Mouse (Mus musculus) midbrain, embryonic 11.5 days (tissue): ENCODE results near the gene Gadd45gip1. TPM values are rescaled to one million over a fixed set of nuclear protein-coding genes. Genes with fewer than 3 reads are reported as not detected.

ENCODE experiments used
- ATAC-seq: fragments of 200-750 bp; cut with Nextera tagmentation; 2 replicates; pipeline ENCODE4 v1.8.0; 2017; ENCODE audit warnings: moderate TSS enrichment, moderate library complexity; ENCODE audit not compliant: low FRiP score
- DNase-seq: peaks from one replicate; pipeline ENCODE4 v3.0.0; 2015; ENCODE audit warnings: low spot score; ENCODE audit errors: missing footprints
- H3K27ac ChIP-seq: fragments of 300-500 bp; sonication (generic); 2 replicates; pipeline ENCODE4 v1.5.1; 2014; ENCODE audit warnings: low read depth, low read length
- H3K27me3 ChIP-seq: fragments of 300-500 bp; sonication (generic); 2 replicates; pipeline ENCODE4 v1.6.1; 2014; ENCODE audit warnings: mild to moderate bottlenecking, low read length, moderate library complexity, mixed read lengths; ENCODE audit not compliant: control insufficient read depth, insufficient read depth
- H3K36me3 ChIP-seq: fragments of 300-500 bp; sonication (generic); 2 replicates; pipeline ENCODE4 v1.6.1; 2014; ENCODE audit warnings: mild to moderate bottlenecking, low read length, moderate library complexity, mixed read lengths; ENCODE audit not compliant: control insufficient read depth, insufficient read depth
- H3K4me1 ChIP-seq: fragments of 300-500 bp; sonication (generic); 2 replicates; pipeline ENCODE4 v1.6.1; 2014; ENCODE audit warnings: low read length; ENCODE audit not compliant: control insufficient read depth, insufficient read depth
- H3K4me2 ChIP-seq: fragments of 300-500 bp; sonication (generic); 2 replicates; pipeline ENCODE4 v1.6.1; 2014; ENCODE audit warnings: mild to moderate bottlenecking, moderate library complexity
- H3K4me3 ChIP-seq: fragments of 300-500 bp; sonication (generic); 2 replicates; pipeline ENCODE4 v1.5.1; 2014; ENCODE audit warnings: low read depth, low read length
- H3K9ac ChIP-seq: fragments of 300-500 bp; sonication (generic); 2 replicates; pipeline ENCODE4 v1.6.1; 2014; ENCODE audit warnings: low read length
- H3K9me3 ChIP-seq: fragments of 300-500 bp; sonication (generic); 2 replicates; pipeline ENCODE4 v1.6.1; 2016; ENCODE audit warnings: low read length; ENCODE audit not compliant: control insufficient read depth
- WGBS: fragments of 180-500 bp; shearing (Covaris S2); extraction: QIAGEN DNeasy Blood & Tissue Kit; methylation state at CpG from one replicate; pipeline ENCODE4 v1.1.7; 2014; 5-methylcytosine and 5-hydroxymethylcytosine counted together
- polyA plus RNA-seq: library from polyadenylated mRNA; unstranded; fragments of >200 nt; fragmentation: Nextera tagmentation; extraction: Ambion mirVana; gene quantifications from 2 replicates; pipeline ENCODE4 v1.2.1, GENCODE M21; 2014

The Gadd45gip1 gene
- polyA plus RNA-seq: 37.3 and 37.8 TPM in 2 replicates

GRCm38 (mm10) chr8:84831490-84831889 lies at the start of gene Gadd45gip1:
Gene Gadd45gip1 (plus strand): TSS chr8:84831522.
- Histone ChIP-seq H3K36me3 (peaks cover 10% of the 10 kb centered on the region; the same call in 1 of the 2 replicates), H3K4me2 (peak within 1 kb of the TSS; percentile 64), H3K27ac (peak within 1 kb of the TSS; percentile 74), H3K4me3 (peak within 1 kb of the TSS; percentile 76), H3K9me3 (no peaks in the 10 kb centered on the region), H3K4me1 (peaks cover 6% of the 10 kb centered on the region; the same call in 1 of the 2 replicates), H3K9ac (peak within 1 kb of the TSS; percentile 97), H3K27me3 (no peaks in the 10 kb centered on the region)
- 82% methylated on average over 11 of the region's 11 CpGs for WGBS
- DNase-seq (peak; percentile 85), ATAC-seq (no peak)

DNA sequence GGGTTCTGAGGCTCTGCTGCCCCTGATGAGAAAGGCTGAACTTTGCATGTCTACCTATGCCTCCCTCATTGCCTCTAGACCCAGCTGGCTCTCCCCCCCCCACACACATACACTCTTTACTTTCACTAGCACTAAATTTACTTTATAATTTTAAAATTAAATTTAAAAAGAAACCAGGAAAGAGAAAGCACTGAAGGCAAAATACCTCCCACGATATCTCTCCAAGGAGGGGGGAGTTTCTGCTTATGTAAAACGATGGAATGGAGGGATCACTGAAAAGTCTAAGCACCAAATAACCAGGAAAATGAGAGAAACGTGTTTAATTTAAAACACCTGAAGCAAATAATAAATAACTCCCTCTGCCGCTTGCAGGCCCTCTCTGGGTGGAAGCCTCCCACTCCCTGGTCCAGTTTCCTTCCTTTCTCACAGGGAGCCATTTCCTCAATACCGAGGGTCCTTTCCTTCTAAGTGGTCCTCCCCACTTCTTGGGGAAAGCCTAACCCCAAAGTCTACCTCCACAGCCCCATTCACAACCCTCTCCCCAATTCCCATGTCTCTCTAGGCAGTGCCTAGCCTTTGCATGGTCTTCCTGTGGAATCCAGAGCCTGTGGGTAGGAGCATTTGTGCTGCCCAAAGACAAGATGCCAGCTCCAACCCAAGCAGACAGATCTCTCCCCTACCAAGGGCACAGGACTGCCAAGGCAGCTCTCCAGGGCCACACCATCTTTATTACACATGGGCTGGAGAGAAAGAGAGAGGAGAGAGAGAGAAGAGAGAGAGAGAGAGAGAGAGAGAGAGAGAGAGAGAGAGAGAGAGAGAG lies 49.4 kb upstream of the Gadd45gip1 start:
- H3K9ac ChIP-seq: no peak overlapping the region
- no peak overlapping the region for H3K4me3 ChIP-seq
- ATAC-seq (no peak), DNase-seq (peak; percentile 95)
- 0% methylated on average over 5 of the region's 5 CpGs for WGBS
- no peaks in the 10 kb centered on the region for H3K36me3 ChIP-seq
- H3K9me3 ChIP-seq: no peaks in the 10 kb centered on the region
- H3K4me1 ChIP-seq: no peaks in the 10 kb centered on the region
- no peak overlapping the region for H3K27ac ChIP-seq
- no peak overlapping the region for H3K4me2 ChIP-seq
- H3K27me3 ChIP-seq: peaks cover 100% of the 10 kb centered on the region

- H3K9me3 ChIP-seq: no peaks in the 10 kb centered on the region
- H3K4me2 ChIP-seq: no peak overlapping the region
- WGBS: 2% methylated on average over 10 of the region's 10 CpGs
- no peak for ATAC-seq
- peak; percentile 94 for DNase-seq
- H3K9ac ChIP-seq: no peak overlapping the region
- H3K27ac ChIP-seq: no peak overlapping the region
- H3K27me3 ChIP-seq: peaks cover 100% of the 10 kb centered on the region
- no peak overlapping the region for H3K4me3 ChIP-seq
- no peaks in the 10 kb centered on the region for H3K36me3 ChIP-seq
- no peaks in the 10 kb centered on the region for H3K4me1 ChIP-seq
These were observed 48.6 kb upstream of the Gadd45gip1 start for GRCm38 (mm10) chr8:84782680-84783079.

- ATAC-seq (no peak), DNase-seq (peak; percentile 92)
- no peaks in the 10 kb centered on the region for H3K9me3 ChIP-seq
- 4% methylated on average over 11 of the region's 11 CpGs for WGBS
- H3K27me3 ChIP-seq: peaks cover 100% of the 10 kb centered on the region
- no peaks in the 10 kb centered on the region for H3K4me1 ChIP-seq
- H3K4me2 ChIP-seq: no peak overlapping the region
- H3K9ac ChIP-seq: no peak overlapping the region
- no peaks in the 10 kb centered on the region for H3K36me3 ChIP-seq
- H3K4me3 ChIP-seq: no peak overlapping the region
- no peak overlapping the region for H3K27ac ChIP-seq
These were observed 48.0 kb upstream of the Gadd45gip1 start for GRCm38 (mm10) chr8:84783198-84783918.

DNA sequence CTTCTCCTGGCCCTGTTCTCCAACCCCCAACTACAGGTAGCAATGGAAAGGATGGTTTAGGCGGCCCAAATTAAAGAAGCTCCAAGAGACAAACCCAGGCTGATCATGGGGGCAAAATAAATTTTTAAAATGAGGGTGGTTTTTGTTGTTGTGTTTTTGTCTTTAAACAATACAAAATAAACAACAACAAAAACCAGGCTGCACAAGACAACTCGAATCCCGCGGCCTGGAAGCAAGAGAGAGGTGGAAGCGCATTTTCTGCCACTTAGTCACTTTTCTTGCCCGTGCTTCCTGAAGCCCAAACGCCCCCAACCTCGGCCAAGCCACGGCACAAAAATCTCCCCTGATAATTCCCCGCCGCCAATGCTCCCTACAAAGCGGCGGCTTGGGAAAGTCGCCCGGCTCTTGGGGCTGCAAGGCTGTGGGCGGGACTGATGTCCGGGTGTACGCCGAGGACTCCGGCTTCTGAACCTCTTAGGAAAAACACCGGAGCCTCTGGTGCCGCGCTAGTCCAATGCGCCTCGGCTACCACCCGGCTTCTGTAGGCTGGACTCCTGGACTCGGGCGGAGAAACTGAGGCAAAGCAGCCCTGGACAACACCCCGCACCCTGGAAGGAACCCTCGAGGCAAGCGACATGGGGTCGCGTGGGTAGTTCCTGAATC lies 47.3 kb upstream of the Gadd45gip1 start:
- no peaks in the 10 kb centered on the region for H3K4me1 ChIP-seq
- no peak overlapping the region for H3K4me3 ChIP-seq
- H3K27me3 ChIP-seq: peaks cover 100% of the 10 kb centered on the region
- peak; percentile 95 for DNase-seq
- no peaks in the 10 kb centered on the region for H3K36me3 ChIP-seq
- H3K4me2 ChIP-seq: no peak overlapping the region
- no peak overlapping the region for H3K27ac ChIP-seq
- no peak for ATAC-seq
- no peak overlapping the region for H3K9ac ChIP-seq
- no peaks in the 10 kb centered on the region for H3K9me3 ChIP-seq
- under 1% methylated on average over 33 of the region's 33 CpGs for WGBS

DNA sequence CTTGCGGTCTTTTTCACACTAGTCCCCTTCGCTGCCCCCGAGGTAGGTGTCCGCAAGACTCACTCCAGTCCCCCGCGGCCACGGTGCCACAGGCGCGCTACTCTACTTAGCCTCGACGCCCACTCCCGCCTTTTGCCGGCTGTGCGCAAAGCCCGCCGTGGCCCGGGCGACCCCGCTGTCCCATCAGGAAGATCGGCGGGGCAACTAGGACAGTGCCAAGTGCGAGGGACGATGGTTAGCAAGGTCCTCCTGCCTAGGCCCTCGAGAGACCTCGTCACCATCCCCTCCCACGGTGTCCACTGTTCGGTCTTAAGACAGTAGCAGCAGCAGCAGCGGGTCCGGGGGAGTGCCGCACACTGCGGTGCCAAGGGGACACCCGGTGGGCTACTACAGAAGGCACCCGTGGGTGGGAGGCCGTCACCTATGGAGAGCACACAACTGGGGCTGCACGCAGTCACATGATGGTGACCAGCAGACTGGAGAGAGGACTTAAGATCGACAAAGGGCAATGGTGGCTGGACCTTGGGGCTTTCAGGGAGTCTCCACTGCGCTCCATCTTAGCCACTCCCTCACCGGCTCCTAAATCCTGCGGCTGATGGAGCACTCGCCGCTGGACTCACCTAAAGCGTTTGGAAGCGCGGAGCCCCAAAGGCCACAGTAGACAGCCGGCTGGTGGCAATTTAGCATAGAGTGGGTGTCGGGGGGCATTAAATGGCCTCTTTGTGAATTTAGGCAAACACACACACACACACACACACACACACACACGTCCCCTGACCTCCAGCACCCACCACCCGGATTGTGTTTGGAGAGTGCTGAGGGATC lies 46.4 kb upstream of the Gadd45gip1 start:
- peaks cover 100% of the 10 kb centered on the region for H3K27me3 ChIP-seq
- H3K9me3 ChIP-seq: no peaks in the 10 kb centered on the region
- H3K4me2 ChIP-seq: no peak overlapping the region
- ATAC-seq (0 out of 2 replicates have a peak, but pooled peaks have one; percentile 16), DNase-seq (peak; percentile 95)
- no peaks in the 10 kb centered on the region for H3K36me3 ChIP-seq
- H3K27ac ChIP-seq: no peak overlapping the region
- H3K4me1 ChIP-seq: no peaks in the 10 kb centered on the region
- H3K9ac ChIP-seq: no peak overlapping the region
- WGBS: under 1% methylated on average over 48 of the region's 48 CpGs
- no peak overlapping the region for H3K4me3 ChIP-seq

- Histone ChIP-seq H3K4me2 (no peak overlapping the region), H3K36me3 (no peaks in the 10 kb centered on the region), H3K9me3 (no peaks in the 10 kb centered on the region), H3K4me3 (no peak overlapping the region), H3K27me3 (peaks cover 100% of the 10 kb centered on the region), H3K4me1 (no peaks in the 10 kb centered on the region), H3K27ac (no peak overlapping the region), H3K9ac (no peak overlapping the region)
- DNase-seq (peak; percentile 91), ATAC-seq (no peak)
- WGBS: 0% methylated on average over 11 of the region's 11 CpGs
These were observed 45.9 kb upstream of the Gadd45gip1 start for GRCm38 (mm10) chr8:84785506-84785755.

- DNase-seq: peak; percentile 93
- Histone ChIP-seq H3K9ac (no peak overlapping the region), H3K9me3 (no peaks in the 10 kb centered on the region), H3K36me3 (no peaks in the 10 kb centered on the region), H3K27me3 (peaks cover 100% of the 10 kb centered on the region), H3K27ac (no peak overlapping the region), H3K4me3 (no peak overlapping the region), H3K4me1 (no peaks in the 10 kb centered on the region), H3K4me2 (no peak overlapping the region)
- ATAC-seq: no peak
- WGBS: 1% methylated on average over 38 of the region's 38 CpGs
These were observed 45.3 kb upstream of the Gadd45gip1 start for GRCm38 (mm10) chr8:84785756-84786677.
